Mouse (Mus musculus): Measurements from ENCODE around the gene Casp3. TPM values are rescaled to one million over a fixed set of nuclear protein-coding genes. Genes with fewer than 3 reads are reported as not detected.
"Not testable (repeated sequence)": the region's sequence is repeated elsewhere in the genome, so short reads cannot be mapped to it uniquely, and the experiment has no call there.

Gene Casp3
- total and polyA plus RNA-seq, 2 experiments = 6.1 to 22.7 TPM

- no peak overlapping the region for H3K4me3 ChIP-seq (ENCODE audit: insufficient read depth, low read depth, low read length)
- H3K79me2 ChIP-seq (ENCODE audit: control insufficient read depth, insufficient read depth, low read length) = no peaks in the 10 kb centered on the region
- no peak overlapping the region for H3K9ac ChIP-seq (ENCODE audit: low read depth, low read length)
- DNase-seq (ENCODE audit: extremely low read depth, low read depth, low spot score) = no peak
- H3K4me1 ChIP-seq (ENCODE audit: control insufficient read depth, insufficient read depth, low read length) = no peaks in the 10 kb centered on the region
- H3K27me3 ChIP-seq (ENCODE audit: control insufficient read depth, insufficient read depth, low read length) = no peaks in the 10 kb centered on the region
- H3K36me3 ChIP-seq (ENCODE audit: control insufficient read depth, insufficient read depth, low read length) = peaks cover 15% of the 10 kb centered on the region
- 96% methylated on average over 2 of the region's 2 CpGs for WGBS
- no peak overlapping the region for H3K27ac ChIP-seq (replicated peaks; ENCODE audit: insufficient read depth, low read depth, low read length)
- TF ChIP-seq POLR2A (IDR thresholded peaks at IDR 0.05; ENCODE audit: extremely low read depth, insufficient read depth, low read length) (no peak), CTCF (IDR thresholded peaks at IDR 0.05; ENCODE audit: low read depth, low read length) (no peak)
Observed at GRCm38 (mm10) chr8:46573446-46573845, 43.6 kb upstream of the Casp3 start.

GRCm38 (mm10) chr8:46573964-46574363, 43.1 kb upstream of the Casp3 start:
- H3K36me3 ChIP-seq (ENCODE audit: control insufficient read depth, insufficient read depth, low read length) = peaks cover 20% of the 10 kb centered on the region

DNA sequence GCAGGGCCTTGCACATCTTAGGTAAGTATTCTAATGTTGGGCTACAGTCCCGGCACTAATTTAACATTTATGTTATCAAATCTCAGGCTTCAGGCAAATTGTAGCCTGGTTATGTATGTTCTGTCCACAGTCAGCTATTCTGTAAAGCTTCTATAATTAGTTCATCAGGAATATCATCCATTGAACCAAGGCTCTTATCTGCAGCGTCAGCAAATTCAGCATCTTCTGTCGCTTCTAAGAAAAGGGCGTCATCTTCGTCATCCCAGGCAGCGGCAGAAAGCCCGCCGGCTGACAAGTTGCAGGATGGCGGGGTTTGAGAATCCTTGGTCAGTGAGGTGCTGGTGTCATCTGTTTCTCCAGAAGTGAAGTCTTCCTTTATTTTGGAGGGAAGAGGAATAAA, 38.3 kb upstream of the Casp3 start:
- H3K36me3 ChIP-seq (ENCODE audit: control insufficient read depth, insufficient read depth, low read length) = peaks cover 28% of the 10 kb centered on the region

More at GRCm38 (mm10) chr8:46573964-46574363, 43.1 kb upstream of the Casp3 start:
- no peak for TF ChIP-seq CTCF (IDR thresholded peaks at IDR 0.05; ENCODE audit: low read depth, low read length)
- no peak for TF ChIP-seq POLR2A (IDR thresholded peaks at IDR 0.05; ENCODE audit: extremely low read depth, insufficient read depth, low read length)
- WGBS = 92% methylated on average over 2 of the region's 2 CpGs
- Histone ChIP-seq H3K4me1 (ENCODE audit: control insufficient read depth, insufficient read depth, low read length) (no peaks in the 10 kb centered on the region), H3K79me2 (ENCODE audit: control insufficient read depth, insufficient read depth, low read length) (no peaks in the 10 kb centered on the region), H3K9ac (ENCODE audit: low read depth, low read length) (no peak overlapping the region), H3K27me3 (ENCODE audit: control insufficient read depth, insufficient read depth, low read length) (no peaks in the 10 kb centered on the region), H3K4me3 (ENCODE audit: insufficient read depth, low read depth, low read length) (no peak overlapping the region), H3K27ac (replicated peaks; ENCODE audit: insufficient read depth, low read depth, low read length) (no peak overlapping the region)
- no peak for DNase-seq (ENCODE audit: extremely low read depth, low read depth, low spot score)

DNA sequence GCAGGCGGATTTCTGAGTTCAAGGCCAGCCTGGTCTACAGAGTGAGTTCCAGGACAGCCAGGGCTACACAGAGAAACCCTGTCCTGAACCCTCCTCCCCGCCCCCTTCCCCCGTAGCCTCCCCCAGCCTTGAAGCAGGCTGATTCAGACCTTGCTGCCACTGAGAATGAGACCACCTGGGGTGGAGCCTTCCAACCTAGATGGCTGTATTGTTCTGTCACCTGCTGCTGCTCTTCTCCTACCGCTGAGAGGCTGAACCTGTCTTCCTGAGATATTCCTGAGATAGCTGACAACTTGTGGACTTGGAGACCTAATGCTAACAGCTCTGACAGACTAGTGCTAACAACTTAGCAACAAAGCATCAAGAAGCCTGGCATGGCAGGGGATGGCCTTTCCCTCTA, 32.8 kb upstream of the Casp3 start:
- H3K9ac ChIP-seq (ENCODE audit: low read depth, low read length); H3K36me3 ChIP-seq (ENCODE audit: control insufficient read depth, insufficient read depth, low read length); DNase-seq (ENCODE audit: extremely low read depth, low read depth, low spot score); H3K27ac ChIP-seq (replicated peaks; ENCODE audit: insufficient read depth, low read depth, low read length); H3K4me1 ChIP-seq (ENCODE audit: control insufficient read depth, insufficient read depth, low read length); H3K79me2 ChIP-seq (ENCODE audit: control insufficient read depth, insufficient read depth, low read length); H3K27me3 ChIP-seq (ENCODE audit: control insufficient read depth, insufficient read depth, low read length); H3K4me3 ChIP-seq (ENCODE audit: insufficient read depth, low read depth, low read length): not testable (repeated sequence)
- 81% methylated on average over 4 of the region's 4 CpGs for WGBS

More for the DNA sequence above, 38.3 kb upstream of the Casp3 start:
- TF ChIP-seq CTCF (IDR thresholded peaks at IDR 0.05; ENCODE audit: low read depth, low read length) (no peak), POLR2A (IDR thresholded peaks at IDR 0.05; ENCODE audit: extremely low read depth, insufficient read depth, low read length) (no peak)
- H3K9ac ChIP-seq (ENCODE audit: low read depth, low read length) = no peak overlapping the region
- H3K27me3 ChIP-seq (ENCODE audit: control insufficient read depth, insufficient read depth, low read length) = no peaks in the 10 kb centered on the region
- no peak overlapping the region for H3K4me3 ChIP-seq (ENCODE audit: insufficient read depth, low read depth, low read length)
- no peak overlapping the region for H3K27ac ChIP-seq (replicated peaks; ENCODE audit: insufficient read depth, low read depth, low read length)
- WGBS = 97% methylated on average over 9 of the region's 9 CpGs
- H3K4me1 ChIP-seq (ENCODE audit: control insufficient read depth, insufficient read depth, low read length) = no peaks in the 10 kb centered on the region
- H3K79me2 ChIP-seq (ENCODE audit: control insufficient read depth, insufficient read depth, low read length) = no peaks in the 10 kb centered on the region
- DNase-seq (ENCODE audit: extremely low read depth, low read depth, low spot score) = no peak

DNA sequence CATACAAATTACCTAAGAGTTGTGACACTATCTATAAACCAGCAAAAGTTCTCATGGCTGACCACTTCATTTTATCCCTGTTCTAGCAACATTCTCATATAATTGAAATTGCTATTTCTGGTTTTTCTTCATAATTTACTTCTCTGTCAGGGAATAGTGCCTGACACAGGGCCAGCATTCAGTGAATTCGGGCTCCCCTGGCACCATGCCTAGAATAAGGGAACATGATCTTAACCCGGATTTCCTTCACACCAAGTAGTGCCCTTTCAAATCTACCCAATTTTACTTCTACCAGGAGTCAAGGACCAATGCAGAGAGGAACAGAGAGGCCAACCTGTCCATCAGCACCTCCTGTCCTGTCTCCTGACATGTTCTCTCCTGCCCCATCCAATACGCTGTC, 31.5 kb upstream of the Casp3 start:
- H3K36me3 ChIP-seq (ENCODE audit: control insufficient read depth, insufficient read depth, low read length) = peaks cover 9% of the 10 kb centered on the region
- H3K9ac ChIP-seq (ENCODE audit: low read depth, low read length) = no peak overlapping the region
- no peak overlapping the region for H3K27ac ChIP-seq (replicated peaks; ENCODE audit: insufficient read depth, low read depth, low read length)
- H3K27me3 ChIP-seq (ENCODE audit: control insufficient read depth, insufficient read depth, low read length) = no peaks in the 10 kb centered on the region
- TF ChIP-seq CTCF (IDR thresholded peaks at IDR 0.05; ENCODE audit: low read depth, low read length) = no peak
- TF ChIP-seq POLR2A (IDR thresholded peaks at IDR 0.05; ENCODE audit: extremely low read depth, insufficient read depth, low read length) = no peak
- WGBS = 75% methylated on average over 3 of the region's 3 CpGs
- H3K4me1 ChIP-seq (ENCODE audit: control insufficient read depth, insufficient read depth, low read length) = no peaks in the 10 kb centered on the region
- DNase-seq (ENCODE audit: extremely low read depth, low read depth, low spot score) = no peak
- no peak overlapping the region for H3K4me3 ChIP-seq (ENCODE audit: insufficient read depth, low read depth, low read length)
- H3K79me2 ChIP-seq (ENCODE audit: control insufficient read depth, insufficient read depth, low read length) = no peaks in the 10 kb centered on the region

- TF ChIP-seq CTCF (IDR thresholded peaks at IDR 0.05; ENCODE audit: low read depth, low read length) (no peak), POLR2A (IDR thresholded peaks at IDR 0.05; ENCODE audit: extremely low read depth, insufficient read depth, low read length) (no peak)
- 80% methylated on average over 5 of the region's 5 CpGs for WGBS
- Histone ChIP-seq H3K27me3 (ENCODE audit: control insufficient read depth, insufficient read depth, low read length) (no peaks in the 10 kb centered on the region), H3K79me2 (ENCODE audit: control insufficient read depth, insufficient read depth, low read length) (no peaks in the 10 kb centered on the region), H3K27ac (replicated peaks; ENCODE audit: insufficient read depth, low read depth, low read length) (no peak overlapping the region), H3K36me3 (ENCODE audit: control insufficient read depth, insufficient read depth, low read length) (peaks cover 4% of the 10 kb centered on the region; the same call in 1 of the 2 replicates), H3K4me1 (ENCODE audit: control insufficient read depth, insufficient read depth, low read length) (no peaks in the 10 kb centered on the region), H3K4me3 (ENCODE audit: insufficient read depth, low read depth, low read length) (no peak overlapping the region), H3K9ac (ENCODE audit: low read depth, low read length) (no peak overlapping the region)
- DNase-seq (ENCODE audit: extremely low read depth, low read depth, low spot score) = no peak
Observed at GRCm38 (mm10) chr8:46587911-46588310, 29.2 kb upstream of the Casp3 start.

All from liver, adult 2 months (tissue).